In genomic region chr11:104624791-104625391, GRCm38 (mm10) we compare ENCODE assay signal across 8 mouse cellular contexts. TPM values are rescaled to one million over a fixed set of nuclear protein-coding genes. Genes with fewer than 3 reads are reported as not detected.
DNase-seq lines count a peak whose midpoint lies in the region; ATAC-seq lines count a peak whose summit lies in the region.

No protein-coding gene starts in this region.

- no peaks in the 10 kb centered on the region for H3K36me3 ChIP-seq in heart, embryonic 15.5 days
- H3K36me3 ChIP-seq in lung, embryonic 16.5 days (ENCODE audit: control insufficient read depth, insufficient read depth, low read length): no peaks in the 10 kb centered on the region

- H3K4me1 ChIP-seq in heart, embryonic 15.5 days (replicated peaks): peaks cover 24% of the 10 kb centered on the region
- H3K4me1 ChIP-seq in lung, embryonic 16.5 days (replicated peaks; ENCODE audit: control insufficient read depth, insufficient read depth, low read length): peaks cover 18% of the 10 kb centered on the region

- WGBS in heart, embryonic 15.5 days: 28% methylated on average over 6 of the region's 6 CpGs
- 15% methylated on average over 6 of the region's 6 CpGs for WGBS in lung, embryonic 16.5 days

- peak overlapping the region; percentile 29 for H3K27ac ChIP-seq in heart, embryonic 15.5 days
- peak overlapping the region; percentile 21 for H3K27ac ChIP-seq in lung, embryonic 16.5 days (ENCODE audit: low read length)

- H3K4me3 ChIP-seq in heart, embryonic 15.5 days: no peak overlapping the region
- no peak overlapping the region for H3K4me3 ChIP-seq in lung, embryonic 16.5 days (ENCODE audit: low read length)

- DNase-seq in ovary, adult 18-20 months (ENCODE audit: low spot score): peak; percentile 71
- DNase-seq in ovary, postnatal 10 days (ENCODE audit: low spot score): no peak
- DNase-seq in embryo, embryonic 11 days: peak; percentile 71
- DNase-seq in urinary bladder, postnatal 25 days (ENCODE audit: low spot score): no peak
- no peak for DNase-seq in T-cell, adult 2 months (ENCODE audit: low spot score)

- 0 out of 2 replicates have a peak, but pooled peaks have one; percentile 12 for ATAC-seq in heart, embryonic 15.5 days (replicated peaks; ENCODE audit: insufficient number of reproducible peaks, insufficient read depth, low FRiP score, low read depth)
- peak; percentile 75 for ATAC-seq in lung, embryonic 16.5 days (ENCODE audit: low read depth)
- ATAC-seq in megakaryocyte-erythroid progenitor cell, adult 5-6 weeks (replicated peaks; ENCODE audit: low FRiP score, low TSS enrichment, poor library complexity, severe bottlenecking): no peak

- no peak overlapping the region for H3K9ac ChIP-seq in heart, embryonic 15.5 days
- peak overlapping the region; percentile 14; the same call in 1 of the 2 replicates for H3K9ac ChIP-seq in lung, embryonic 16.5 days (ENCODE audit: low read length)

- no peak overlapping the region for H3K4me2 ChIP-seq in heart, embryonic 15.5 days
- H3K4me2 ChIP-seq in lung, embryonic 16.5 days (ENCODE audit: low read depth, low read length): no peak overlapping the region

- H3K9me3 ChIP-seq in heart, embryonic 15.5 days (replicated peaks): no peaks in the 10 kb centered on the region
- H3K9me3 ChIP-seq in lung, embryonic 16.5 days (ENCODE audit: control insufficient read depth, low read length): no peaks in the 10 kb centered on the region

- no peaks in the 10 kb centered on the region for H3K27me3 ChIP-seq in heart, embryonic 15.5 days
- no peaks in the 10 kb centered on the region for H3K27me3 ChIP-seq in lung, embryonic 16.5 days (ENCODE audit: control insufficient read depth, insufficient read depth, low read depth, low read length)

RNA-seq across cellular contexts. Expression of gene Itgb3, which starts 17.1 kb away (rescaled TPM):
- 3.7 and 5.4 TPM in 2 replicates for polyA plus RNA-seq in heart, embryonic 15.5 days (2015; fragmentation: Nextera tagmentation; extraction: Ambion mirVana)
- polyA plus RNA-seq in lung, embryonic 16.5 days (2015; fragmentation: Nextera tagmentation; extraction: Ambion mirVana): 4.5 and 4.6 TPM in 2 replicates
- 0.52 and 0.94 TPM in 2 replicates for total RNA-seq in megakaryocyte-erythroid progenitor cell, adult 5-6 weeks (2014; fragmentation: Nextera tagmentation)
- 2.6 and 3.6 TPM in 2 replicates for total RNA-seq in megakaryocyte-erythroid progenitor cell, adult 5-6 weeks (2017)

Comparison
In these comparisons a context has a peak if more than half of its experiments do, and no peak if none do; other contexts are left out.
1. DNase-seq: peak in ovary, adult 18-20 months (single experiment) and embryo, embryonic 11 days (single experiment); none in ovary, postnatal 10 days (single experiment), urinary bladder, postnatal 25 days (single experiment) and T-cell, adult 2 months (single experiment).